Comparison of ENCODE assay signal across 26 mouse cellular contexts in genomic region chr9:120896502-120896901, GRCm38 (mm10).
"Had no signal": no experiment of that assay in that cellular context is flagged by ENCODE, and none has a peak within 500 bp of the region (broad histone marks: within the 10 kb centered on the region; RNA-seq: fewer than 3 reads in every experiment).

No protein-coding gene starts in this region.

- H3K9ac ChIP-seq: forebrain, postnatal 0 days; heart, embryonic 13.5 days; heart, embryonic 15.5 days; hindbrain, embryonic 12.5 days; hindbrain, embryonic 14.5 days; kidney, embryonic 15.5 days; limb, embryonic 13.5 days; limb, embryonic 15.5 days; liver, embryonic 12.5 days; liver, embryonic 14.5 days had no signal

- H3K4me2 ChIP-seq: heart, embryonic 11.5 days; heart, embryonic 13.5 days; heart, embryonic 15.5 days; hindbrain, embryonic 12.5 days; hindbrain, embryonic 14.5 days; kidney, embryonic 15.5 days; limb, embryonic 13.5 days; limb, embryonic 15.5 days; liver, embryonic 12.5 days had no signal

- H3K27ac ChIP-seq: heart, adult 2 months; heart, embryonic 13.5 days; heart, embryonic 15.5 days; hindbrain, embryonic 10.5 days; hindbrain, embryonic 12.5 days; hindbrain, embryonic 14.5 days; kidney, embryonic 15.5 days; limb, embryonic 13.5 days; limb, embryonic 15.5 days; liver, embryonic 12.5 days; liver, embryonic 14.5 days had no signal

- H3K4me1 ChIP-seq: limb, embryonic 15.5 days had no signal

- DNase-seq: forebrain, postnatal 0 days; gastrocnemius, postnatal 14 days; gastrocnemius, postnatal 36 days; heart, adult 11 months; heart, adult 2 months; heart, postnatal 4 days; kidney, adult 11 months; kidney, adult 9 months; kidney, postnatal 10 days; kidney, postnatal 25 days; layer of hippocampus, adult 9-11 months; layer of hippocampus, postnatal 36 days; left cerebral cortex, postnatal 4 days had no signal

- H3K4me3 ChIP-seq: heart, adult 2 months; heart, embryonic 13.5 days; heart, embryonic 15.5 days; hindbrain, embryonic 10.5 days; hindbrain, embryonic 12.5 days; kidney, embryonic 15.5 days; limb, embryonic 13.5 days; limb, embryonic 15.5 days; liver, embryonic 12.5 days had no signal

- H3K9me3 ChIP-seq: heart, embryonic 13.5 days; heart, embryonic 15.5 days; hindbrain, embryonic 10.5 days; hindbrain, embryonic 12.5 days; kidney, embryonic 15.5 days; limb, embryonic 13.5 days; limb, embryonic 15.5 days; liver, embryonic 12.5 days had no signal

- H3K36me3 ChIP-seq: heart, embryonic 13.5 days; heart, embryonic 15.5 days; hindbrain, embryonic 10.5 days; hindbrain, embryonic 12.5 days; kidney, embryonic 15.5 days; limb, embryonic 13.5 days; limb, embryonic 15.5 days; liver, embryonic 12.5 days had no signal

- H3K27me3 ChIP-seq: heart, embryonic 13.5 days; heart, embryonic 15.5 days; hindbrain, embryonic 12.5 days; kidney, embryonic 15.5 days; limb, embryonic 13.5 days; limb, embryonic 15.5 days; liver, embryonic 12.5 days had no signal

- ATAC-seq: forebrain, postnatal 0 days; hindbrain, embryonic 16.5 days; inflammation-experienced regulatory T-cells, adult 6 months; liver, embryonic 12.5 days had no signal
